21 mouse cellular contexts compared by ENCODE assay signal in genomic region chr3:84149831-84150230, GRCm38 (mm10). TPM values are rescaled to one million over a fixed set of nuclear protein-coding genes. Genes with fewer than 3 reads are reported as not detected.
"Had no signal": no experiment of that assay in that cellular context is flagged by ENCODE, and none has a peak within 500 bp of the region (broad histone marks: within the 10 kb centered on the region; RNA-seq: fewer than 3 reads in every experiment).

No protein-coding gene starts in this region.

- H3K4me2 ChIP-seq: lung, embryonic 15.5 days; midbrain, embryonic 11.5 days; midbrain, embryonic 13.5 days; midbrain, embryonic 15.5 days; neural tube, embryonic 12.5 days had no signal

- H3K9ac ChIP-seq: liver, postnatal 0 days; lung, embryonic 15.5 days; midbrain, embryonic 13.5 days; midbrain, embryonic 15.5 days; neural tube, embryonic 12.5 days had no signal

- H3K36me3 ChIP-seq: lung, embryonic 15.5 days; midbrain, embryonic 13.5 days; midbrain, embryonic 15.5 days; neural tube, embryonic 12.5 days had no signal

- H3K27me3 ChIP-seq: lung, embryonic 15.5 days; megakaryocyte, embryonic 14.5 days; midbrain, embryonic 13.5 days; midbrain, embryonic 15.5 days; neural tube, embryonic 12.5 days had no signal

- H3K4me3 ChIP-seq: lung, embryonic 15.5 days; megakaryocyte, embryonic 14.5 days; midbrain, embryonic 13.5 days; midbrain, embryonic 15.5 days; neural tube, embryonic 12.5 days had no signal

- H3K27ac ChIP-seq: lung, embryonic 15.5 days; macrophage; midbrain, embryonic 13.5 days; midbrain, embryonic 15.5 days; neural tube, embryonic 12.5 days had no signal

- DNase-seq: liver, postnatal 0 days; lung, adult 2 months; lung, postnatal 14 days; lung, postnatal 36 days; right cerebral cortex, postnatal 14 days; thymus, adult 18-20 months; thymus, postnatal 25 days; thymus, postnatal 4 days had no signal

- H3K9me3 ChIP-seq: lung, embryonic 15.5 days; midbrain, embryonic 13.5 days; midbrain, embryonic 15.5 days; neural tube, embryonic 12.5 days had no signal

- H3K4me1 ChIP-seq: megakaryocyte, embryonic 14.5 days; midbrain, embryonic 13.5 days; midbrain, embryonic 15.5 days; neural tube, embryonic 12.5 days had no signal

- ATAC-seq: liver, postnatal 0 days; lung, postnatal 0 days; midbrain, embryonic 13.5 days; midbrain, embryonic 15.5 days had no signal

RNA-seq across cellular contexts. Expression of gene Gm6525, which starts 24.1 kb away (rescaled TPM):
- total RNA-seq: midbrain, postnatal 0 days; monocyte, adult 5-6 weeks; neutrophil, adult 5-6 weeks had no signal
- polyA plus RNA-seq: lung, adult 2 months; macrophage; spleen, adult 2 months; urinary bladder, adult 2 months had no signal
